Mouse (Mus musculus): ENCODE data around the gene Lyrm7. TPM values are rescaled to one million over a fixed set of nuclear protein-coding genes. Genes with fewer than 3 reads are reported as not detected.

Lyrm7 gene
- total RNA-seq (2023): 0.69 and 2.5 TPM in 2 replicates

GRCm38 (mm10) chr11:54860256-54861038, at the start of gene Lyrm7:
Gene Lyrm7, minus strand, starts transcription at chr11:54860916.

DNA sequence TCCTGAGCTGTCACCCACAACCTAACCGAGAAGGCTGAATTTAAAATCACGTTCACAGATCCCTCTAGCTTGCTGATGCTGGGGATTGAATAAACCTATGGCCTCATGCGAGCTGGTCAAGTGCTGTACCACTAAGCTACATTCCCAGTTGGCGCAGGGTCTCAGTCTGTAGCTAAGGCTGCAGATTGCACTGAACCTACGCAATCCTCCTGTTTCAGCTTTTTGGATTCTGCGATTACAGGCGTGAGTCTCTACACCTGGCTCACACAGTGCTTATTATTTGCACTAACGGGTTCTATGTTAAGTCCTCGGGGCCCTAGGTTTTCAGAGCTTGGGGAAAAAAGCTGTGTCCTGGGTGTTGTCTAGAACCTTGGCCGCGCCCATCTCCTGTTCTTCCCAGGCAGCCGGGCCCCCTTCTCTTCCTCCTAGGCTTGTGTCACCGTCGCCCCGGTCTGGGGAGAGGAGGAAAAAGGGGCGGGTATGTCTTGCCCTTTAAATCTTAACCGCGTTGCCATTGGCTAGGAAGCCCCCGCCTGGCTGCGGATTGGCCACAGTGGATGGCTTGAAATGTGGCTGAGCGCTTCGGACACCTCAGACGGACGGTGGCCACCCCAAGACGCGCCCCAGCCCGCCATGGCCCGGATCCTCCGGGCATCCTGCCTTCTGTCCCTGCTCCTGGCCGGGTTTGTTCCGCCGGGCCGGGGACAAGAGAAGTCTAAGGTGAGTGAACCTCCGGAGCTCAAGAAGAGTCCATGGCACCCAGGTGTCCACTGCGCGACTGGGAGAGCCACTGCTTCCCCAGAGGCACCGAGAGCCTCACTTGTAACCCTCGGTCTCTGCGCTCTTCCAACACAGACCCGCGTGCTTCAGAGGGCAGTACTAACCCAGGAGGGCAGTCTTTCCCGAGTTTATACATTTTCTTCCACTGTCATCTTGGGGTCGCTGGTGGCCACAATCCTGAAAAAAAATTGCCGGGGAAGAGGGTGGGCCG, 41.9 kb upstream of the Lyrm7 start, which contains the start of gene Gpx3:
Gpx3 (plus strand) TSS at position 121 of the 991 bp plus-strand sequence.

GRCm38 (mm10) chr11:54866119-54867048, 5.7 kb upstream of the Lyrm7 start, which contains the start of gene Hint1:
Gene Hint1, plus strand, starts transcription at chr11:54866383.

DNA sequence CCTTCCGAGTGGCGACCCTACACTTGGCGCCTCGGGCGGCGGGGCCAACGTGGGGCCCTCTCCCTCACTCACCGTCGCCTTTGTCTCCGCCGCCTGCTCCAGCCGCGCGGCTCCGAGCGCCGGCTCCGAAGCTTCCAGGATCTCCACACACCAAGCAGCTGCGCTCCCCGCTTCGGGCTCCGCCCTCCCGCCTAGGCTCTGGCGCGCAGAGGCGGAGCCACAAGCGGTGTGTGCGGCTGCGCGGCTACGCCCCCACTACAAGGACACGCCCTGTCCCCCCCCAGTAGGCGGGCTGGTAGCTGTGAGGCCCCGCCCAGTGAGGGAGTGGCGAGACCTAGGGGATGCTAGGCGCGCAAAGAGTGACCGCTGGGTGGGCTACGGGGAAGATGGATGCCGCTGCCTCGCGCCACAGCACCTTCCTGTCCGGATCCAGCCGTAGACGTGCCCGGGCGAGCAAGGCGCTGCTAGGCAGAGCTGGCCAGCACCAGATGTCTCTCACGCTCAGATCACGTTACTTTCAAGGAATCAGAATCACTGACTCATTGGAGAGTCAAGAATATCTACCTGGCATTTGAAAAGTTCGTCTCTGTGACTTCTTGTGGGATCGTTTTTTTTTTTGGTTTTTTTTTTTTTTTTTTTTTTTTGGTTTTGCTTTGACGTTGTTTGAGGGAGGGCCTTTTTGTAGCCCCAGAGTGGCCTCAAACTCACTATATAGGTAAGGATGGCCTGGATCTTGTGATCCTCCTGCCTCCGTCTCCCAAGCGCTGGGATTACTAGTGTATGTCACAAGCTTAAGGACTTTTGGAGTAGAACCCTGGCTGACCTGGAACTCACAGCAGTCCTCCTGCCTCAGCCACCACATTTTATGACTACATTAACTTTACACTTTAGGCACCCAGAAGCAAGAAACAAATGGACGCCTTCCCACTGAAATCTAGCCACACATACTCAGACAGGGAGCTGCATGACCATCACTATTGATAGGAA, 72.9 kb downstream of the Lyrm7 start, which contains the start of gene Cdc42se2:
Cdc42se2 (minus strand) TSS at position 188 of the 987 bp plus-strand sequence.

Other genes starting within 250 kb of the Lyrm7 start
- 52.5 and 67.1 TPM in 2 replicates for gene Cdc42se2, start 73.2 kb downstream of the Lyrm7 start, total RNA-seq (2023)
- 86.5 and 92.4 TPM in 2 replicates for gene Hint1, start 5.5 kb upstream of the Lyrm7 start, total RNA-seq (2023)
- gene Gpx3, start 41.5 kb upstream of the Lyrm7 start, total RNA-seq (2023): 6.3 and 7.1 TPM in 2 replicates
- 88.5 and 116 TPM in 2 replicates for gene Tnip1, start 102.0 kb upstream of the Lyrm7 start, total RNA-seq (2023)
- 90.1 and 100 TPM in 2 replicates for gene Anxa6, start 172.5 kb upstream of the Lyrm7 start, total RNA-seq (2023)
- gene Ccdc69, start 217.2 kb upstream of the Lyrm7 start, total RNA-seq (2023): 3.9 and 6.2 TPM in 2 replicates
- gene Gm2a, start 237.2 kb upstream of the Lyrm7 start, total RNA-seq (2023): 94.1 and 101 TPM in 2 replicates